Mouse (Mus musculus): ENCODE results near the gene Olfr314.

GRCm38 (mm10) chr11:58788346-58788745, 5.6 kb downstream of the Olfr314 start:
- TF ChIP-seq CTCF (IDR thresholded peaks at IDR 0.05; ENCODE audit: extremely low read depth, insufficient read depth, insufficient read length, insufficient replicate concordance), result no peak
- no peak for TF ChIP-seq POLR2A (IDR thresholded peaks at IDR 0.05; ENCODE audit: low read depth, low read length)
